Comparison of ENCODE assay signal across 8 mouse cellular contexts in genomic region chr10:127122784-127123435, GRCm38 (mm10). TPM values are rescaled to one million over a fixed set of nuclear protein-coding genes. Genes with fewer than 3 reads are reported as not detected.
A peak's percentile ranks its signal among the peaks of the same experiment; 100 is the strongest.
DNase-seq lines count a peak whose midpoint lies in the region; ATAC-seq and TF ChIP-seq lines count a peak whose summit lies in the region.

No protein-coding gene starts in this region.

- H3K9ac ChIP-seq in forebrain, embryonic 12.5 days = peak overlapping the region; percentile 22; the same call in 1 of the 2 replicates
- peak overlapping the region; percentile 46 for H3K9ac ChIP-seq in midbrain, embryonic 12.5 days (replicated peaks)
- no peak overlapping the region for H3K9ac ChIP-seq in stomach, postnatal 0 days (ENCODE audit: low read length)

- peak overlapping the region; percentile 58 for H3K4me2 ChIP-seq in forebrain, embryonic 12.5 days
- H3K4me2 ChIP-seq in midbrain, embryonic 12.5 days (replicated peaks) = peak overlapping the region; percentile 58
- peak overlapping the region; percentile 40 for H3K4me2 ChIP-seq in stomach, postnatal 0 days (replicated peaks; ENCODE audit: low read depth)

- peaks cover 3% of the 10 kb centered on the region; the same call in 1 of the 2 replicates for H3K27me3 ChIP-seq in forebrain, embryonic 12.5 days
- no peaks in the 10 kb centered on the region for H3K27me3 ChIP-seq in midbrain, embryonic 12.5 days
- no peaks in the 10 kb centered on the region for H3K27me3 ChIP-seq in stomach, postnatal 0 days (ENCODE audit: control insufficient read depth, insufficient read depth, low read length)

- H3K36me3 ChIP-seq in forebrain, embryonic 12.5 days (replicated peaks) = peaks cover 16% of the 10 kb centered on the region
- peaks cover 17% of the 10 kb centered on the region for H3K36me3 ChIP-seq in midbrain, embryonic 12.5 days
- peaks cover 11% of the 10 kb centered on the region for H3K36me3 ChIP-seq in stomach, postnatal 0 days (ENCODE audit: control insufficient read depth, insufficient read depth, low read length)

- no peak for TF ChIP-seq EP300 in stomach, postnatal 0 days (optimal IDR thresholded peaks at IDR 0.05)

- ATAC-seq in forebrain, embryonic 12.5 days (ENCODE audit: low FRiP score) = peak; percentile 12; the same call in 1 of the 2 replicates
- ATAC-seq in midbrain, embryonic 12.5 days (ENCODE audit: low FRiP score, low read depth) = 0 out of 2 replicates have a peak, but pooled peaks have one; percentile 17
- ATAC-seq in stomach, postnatal 0 days (ENCODE audit: low FRiP score, low TSS enrichment) = peak; percentile 36; the same call in 1 of the 2 replicates

- H3K4me1 ChIP-seq in forebrain, embryonic 12.5 days = peaks cover 16% of the 10 kb centered on the region
- peaks cover 27% of the 10 kb centered on the region for H3K4me1 ChIP-seq in midbrain, embryonic 12.5 days
- no peaks in the 10 kb centered on the region for H3K4me1 ChIP-seq in stomach, postnatal 0 days (replicated peaks; ENCODE audit: control insufficient read depth, insufficient read depth)

- H3K27ac ChIP-seq in forebrain, embryonic 12.5 days = peak overlapping the region; percentile 69
- H3K27ac ChIP-seq in midbrain, embryonic 12.5 days (replicated peaks) = peak overlapping the region; percentile 77
- peak overlapping the region; percentile 35 for H3K27ac ChIP-seq in stomach, postnatal 0 days (replicated peaks)

- H3K9me3 ChIP-seq in forebrain, embryonic 12.5 days = no peaks in the 10 kb centered on the region
- no peaks in the 10 kb centered on the region for H3K9me3 ChIP-seq in midbrain, embryonic 12.5 days
- H3K9me3 ChIP-seq in stomach, postnatal 0 days (ENCODE audit: control insufficient read depth, low read length) = no peaks in the 10 kb centered on the region

- TF ChIP-seq CTCF in stomach, postnatal 0 days (IDR thresholded peaks at IDR 0.05; ENCODE audit: low read depth) = no peak

- DNase-seq in kidney, adult 11 months = peak; percentile 24
- no peak for DNase-seq in kidney, adult 9 months
- DNase-seq in c-Kit-negative CD71-positive TER-119-positive erythroid progenitor cells, embryonic 14.5 days (ENCODE audit: low read depth, low spot score) = peak; percentile 73
- peak; percentile 32 to 53 for DNase-seq in kidney, postnatal 25 days
- peak; percentile 80 for DNase-seq in stomach, postnatal 0 days (ENCODE audit: low spot score)
- DNase-seq in adipocyte (ENCODE audit: low spot score) = no peak

- peak overlapping the region; percentile 29 for H3K4me3 ChIP-seq in forebrain, embryonic 12.5 days (replicated peaks)
- H3K4me3 ChIP-seq in midbrain, embryonic 12.5 days = peak overlapping the region; percentile 27
- H3K4me3 ChIP-seq in stomach, postnatal 0 days (ENCODE audit: low read depth, low read length) = no peak overlapping the region

- WGBS in forebrain, embryonic 12.5 days = 7% methylated on average over 13 of the region's 13 CpGs
- 14% methylated on average over 13 of the region's 13 CpGs for WGBS in midbrain, embryonic 12.5 days
- 15% methylated on average over 13 of the region's 13 CpGs for whole genome bisulfite sequencing in stomach, postnatal 0 days

RNA-seq across cellular contexts. Expression of gene Os9, which starts 2.0 kb away (rescaled TPM):
- 86.1 and 90.2 TPM in 2 replicates for polyA plus RNA-seq in forebrain, embryonic 12.5 days (2016; fragmentation: Nextera tagmentation; extraction: Ambion mirVana)
- polyA plus RNA-seq in midbrain, embryonic 12.5 days (2016; fragmentation: Nextera tagmentation; extraction: Ambion mirVana) = 112 and 116 TPM in 2 replicates
- 81.9 and 82.0 TPM in 2 replicates for polyA plus RNA-seq in stomach, postnatal 0 days (2015; fragmentation: Nextera tagmentation; extraction: Ambion mirVana)

RNA-seq across cellular contexts. Expression of gene B4galnt1, which starts 42.1 kb away (rescaled TPM):
- polyA plus RNA-seq in forebrain, embryonic 12.5 days (2016; fragmentation: Nextera tagmentation; extraction: Ambion mirVana) = 13.3 and 14.7 TPM in 2 replicates
- polyA plus RNA-seq in midbrain, embryonic 12.5 days (2016; fragmentation: Nextera tagmentation; extraction: Ambion mirVana) = 15.2 and 17.7 TPM in 2 replicates
- polyA plus RNA-seq in stomach, postnatal 0 days (2015; fragmentation: Nextera tagmentation; extraction: Ambion mirVana) = 45.9 and 65.4 TPM in 2 replicates

RNA-seq across cellular contexts. Expression of gene Agap2, which starts 47.8 kb away (rescaled TPM):
- polyA plus RNA-seq in forebrain, embryonic 12.5 days (2016; fragmentation: Nextera tagmentation; extraction: Ambion mirVana) = 0.73 and 1.1 TPM in 2 replicates
- polyA plus RNA-seq in midbrain, embryonic 12.5 days (2016; fragmentation: Nextera tagmentation; extraction: Ambion mirVana) = 1.3 TPM in 2 replicates
- 0.04 and 0.08 TPM in 2 replicates for polyA plus RNA-seq in stomach, postnatal 0 days (2015; fragmentation: Nextera tagmentation; extraction: Ambion mirVana)

RNA-seq across cellular contexts. Expression of gene Tspan31, which starts 52.8 kb away (rescaled TPM):
- 139 and 158 TPM in 2 replicates for polyA plus RNA-seq in forebrain, embryonic 12.5 days (2016; fragmentation: Nextera tagmentation; extraction: Ambion mirVana)
- 165 and 167 TPM in 2 replicates for polyA plus RNA-seq in midbrain, embryonic 12.5 days (2016; fragmentation: Nextera tagmentation; extraction: Ambion mirVana)
- 82.8 and 87.7 TPM in 2 replicates for polyA plus RNA-seq in stomach, postnatal 0 days (2015; fragmentation: Nextera tagmentation; extraction: Ambion mirVana)

RNA-seq across cellular contexts. Expression of gene Slc26a10, which starts 57.5 kb away (rescaled TPM):
- 0.86 and 2.2 TPM in 2 replicates for polyA plus RNA-seq in forebrain, embryonic 12.5 days (2016; fragmentation: Nextera tagmentation; extraction: Ambion mirVana)
- polyA plus RNA-seq in midbrain, embryonic 12.5 days (2016; fragmentation: Nextera tagmentation; extraction: Ambion mirVana) = 0.89 and 1.1 TPM in 2 replicates
- 0.70 and 0.76 TPM in 2 replicates for polyA plus RNA-seq in stomach, postnatal 0 days (2015; fragmentation: Nextera tagmentation; extraction: Ambion mirVana)

Comparison
In these comparisons a context has a peak if more than half of its experiments do, and no peak if none do; other contexts are left out.
1. DNase-seq: peak in kidney, adult 11 months (single experiment), c-Kit-negative CD71-positive TER-119-positive erythroid progenitor cells, embryonic 14.5 days (single experiment), kidney, postnatal 25 days (2 of 2) and stomach, postnatal 0 days (single experiment); none in kidney, adult 9 months (single experiment) and adipocyte (single experiment).
2. Peak in every context shown above with its lines, with median percentiles within 50 percentile points of each other: ATAC-seq, H3K27ac ChIP-seq and H3K4me2 ChIP-seq.